Mouse (Mus musculus) cerebellum, adult 2 months (tissue): ENCODE data around the gene Lamc3.

ENCODE experiments used
- CTCF ChIP-seq: fragments of 200-500 bp; IDR thresholded peaks from 2 replicates; pipeline ENCODE4 v1.5.1; 2011; ENCODE audit warnings: low read depth, mild to moderate bottlenecking, control low read depth, low read length, moderate library complexity, borderline replicate concordance; ENCODE audit not compliant: insufficient read depth
- POLR2A ChIP-seq: fragments of 200-500 bp; IDR thresholded peaks from 2 replicates; pipeline ENCODE4 v1.6.1; 2011; ENCODE audit warnings: low read length, control low read depth, borderline replicate concordance; ENCODE audit not compliant: insufficient read depth

- TF ChIP-seq POLR2A (no peak), CTCF (no peak)
Observed at GRCm38 (mm10) chr2:31846692-31847660, 40.1 kb upstream of the Lamc3 start.
